Mouse (Mus musculus) urinary bladder, adult 18-20 months (tissue): Measurements from ENCODE around the gene Ercc1.

Experiments
- DNase-seq, 2 experiments: peaks; one replicate each; pipeline ENCODE4 v3.0.0; 2022; ENCODE audit warnings: low spot score in 2 of 2, mixed read lengths in 2 of 2

The Ercc1 gene

GRCm38 (mm10) chr7:19309278-19309883, 35.2 kb upstream of the Ercc1 start:
- DNase-seq, result no peak

DNA sequence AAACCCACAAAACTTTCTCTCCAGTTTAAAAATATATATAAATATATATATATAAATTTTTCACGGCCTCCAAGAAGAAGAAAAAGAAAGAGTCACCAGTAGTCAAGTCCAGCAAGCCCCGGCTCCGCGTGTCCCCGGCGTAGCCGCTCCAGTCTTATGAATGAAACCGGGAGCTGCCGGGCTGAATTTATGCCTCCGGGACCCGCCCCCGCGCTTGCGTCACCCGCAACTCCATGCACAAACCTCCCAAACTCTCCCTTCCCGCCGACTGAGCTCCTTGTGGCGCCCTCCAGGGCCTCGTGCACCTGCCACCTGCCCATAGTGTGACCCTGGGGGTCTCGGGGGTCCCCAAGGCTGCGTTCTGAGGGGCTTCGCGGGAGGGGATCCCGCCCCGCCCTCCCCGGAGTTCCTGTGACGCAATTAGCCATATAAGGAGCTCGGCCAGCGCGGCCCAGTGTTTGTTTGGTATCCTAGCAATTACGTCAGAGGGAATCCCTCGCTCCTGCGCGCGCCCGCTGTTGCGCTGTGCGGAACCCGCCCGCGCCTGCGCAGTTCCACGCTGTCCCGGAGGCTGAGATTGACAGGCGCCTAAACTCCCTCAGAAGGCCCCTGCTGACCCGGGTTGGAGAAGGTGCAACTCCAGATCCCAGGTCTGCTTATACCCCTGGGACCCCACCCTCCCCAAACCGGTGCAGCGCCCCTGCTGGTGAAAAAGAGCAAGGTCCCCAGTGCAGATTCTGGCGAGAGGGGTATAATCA, 34.5 kb upstream of the Ercc1 start, which contains the start of gene Fosb:
TSS of gene Fosb (minus strand) at position 168 of the 758 bp plus-strand sequence.
- DNase-seq, result peak; percentile 85 to 89

DNA sequence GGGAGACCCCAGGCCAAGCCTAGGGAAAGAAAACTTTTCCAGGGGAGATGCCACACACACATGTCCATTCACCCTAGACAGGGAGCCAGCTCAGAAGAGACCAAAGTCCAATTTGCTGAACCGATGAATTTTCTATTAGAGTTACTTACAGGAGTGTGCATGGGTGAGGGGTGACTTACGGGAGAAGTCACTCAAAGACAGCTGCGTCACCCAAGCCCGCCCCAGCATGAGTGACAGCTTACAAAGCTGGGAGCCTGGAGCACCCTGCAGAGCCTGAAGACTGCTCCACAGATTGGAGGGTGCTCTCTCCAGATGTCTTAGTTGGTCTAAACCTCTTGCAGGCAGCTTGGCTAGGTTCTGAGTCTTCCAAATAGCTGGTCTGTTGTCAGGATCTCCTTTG, 32.6 kb upstream of the Ercc1 start:
- no peak for DNase-seq

GRCm38 (mm10) chr7:19314033-19314432, 30.5 kb upstream of the Ercc1 start:
- no peak for DNase-seq

DNA sequence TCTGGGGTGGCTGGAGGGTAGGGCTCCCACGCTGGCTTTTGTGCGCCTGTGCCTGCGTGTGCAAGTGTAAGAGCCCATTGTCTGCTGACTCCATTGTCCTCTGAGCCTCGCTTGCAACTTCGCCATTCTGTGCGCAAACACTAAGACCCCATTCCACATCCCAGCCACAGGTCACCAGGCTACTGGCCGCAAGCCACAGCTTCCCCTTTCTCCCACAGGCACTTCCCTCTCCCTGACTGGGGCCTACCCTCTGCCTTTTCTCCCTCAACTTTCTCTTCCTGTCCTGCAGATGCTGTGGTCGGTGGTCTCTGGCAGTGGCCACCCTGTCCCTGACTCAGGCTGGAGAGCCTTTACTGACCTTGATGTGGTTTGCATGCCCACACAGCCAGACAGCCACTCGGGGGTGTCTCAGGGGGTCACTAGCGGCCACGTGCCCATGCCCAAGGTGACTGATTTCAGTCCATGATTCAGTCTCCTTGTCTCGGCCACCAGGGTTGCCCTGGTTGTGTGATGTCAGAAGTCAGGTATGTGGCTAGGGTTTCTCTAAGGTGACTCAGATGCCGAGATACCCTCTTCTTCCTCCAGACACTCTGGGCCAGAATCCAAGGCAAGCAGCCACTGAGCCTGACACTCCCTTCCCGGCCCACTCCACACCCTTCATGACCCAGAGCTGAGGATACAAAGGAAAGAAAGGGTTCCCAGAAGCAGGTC, 28.0 kb upstream of the Ercc1 start:
- peak in 1 of 2 experiments; percentile 65 for DNase-seq

- DNase-seq, result no peak
Measured at GRCm38 (mm10) chr7:19318201-19318600, 26.4 kb upstream of the Ercc1 start.

GRCm38 (mm10) chr7:19318676-19319075, 25.9 kb upstream of the Ercc1 start:
- DNase-seq, result no peak

- no peak for DNase-seq
Measured at GRCm38 (mm10) chr7:19319458-19319857, 25.1 kb upstream of the Ercc1 start.

GRCm38 (mm10) chr7:19319906-19320305, 24.7 kb upstream of the Ercc1 start:
- DNase-seq, result peak; percentile 90 to 95

GRCm38 (mm10) chr7:19320637-19321036, 23.9 kb upstream of the Ercc1 start:
- no peak for DNase-seq

DNA sequence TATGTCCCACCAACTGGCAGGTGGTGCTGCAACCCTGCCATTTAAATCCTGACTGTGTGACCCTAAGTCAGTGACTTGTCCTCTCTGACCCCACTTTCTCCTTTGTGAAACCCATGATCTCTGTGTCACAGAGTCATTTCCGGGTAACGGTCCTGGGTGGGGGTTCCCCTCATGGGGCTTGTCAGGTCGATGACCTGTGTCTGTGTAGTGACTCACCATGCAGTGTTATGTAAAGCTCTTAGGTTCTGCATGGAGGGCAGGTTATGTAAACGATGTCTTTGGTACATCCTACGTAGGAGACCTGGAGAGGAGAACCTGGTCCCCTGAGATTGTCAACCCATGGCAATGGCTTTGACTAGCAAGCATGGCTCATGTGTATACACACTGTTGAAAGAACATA, 23.1 kb upstream of the Ercc1 start:
- DNase-seq, result no peak

- DNase-seq, result peak in 1 of 2 experiments; percentile 81
Measured at GRCm38 (mm10) chr7:19322489-19322888, 22.1 kb upstream of the Ercc1 start.

DNA sequence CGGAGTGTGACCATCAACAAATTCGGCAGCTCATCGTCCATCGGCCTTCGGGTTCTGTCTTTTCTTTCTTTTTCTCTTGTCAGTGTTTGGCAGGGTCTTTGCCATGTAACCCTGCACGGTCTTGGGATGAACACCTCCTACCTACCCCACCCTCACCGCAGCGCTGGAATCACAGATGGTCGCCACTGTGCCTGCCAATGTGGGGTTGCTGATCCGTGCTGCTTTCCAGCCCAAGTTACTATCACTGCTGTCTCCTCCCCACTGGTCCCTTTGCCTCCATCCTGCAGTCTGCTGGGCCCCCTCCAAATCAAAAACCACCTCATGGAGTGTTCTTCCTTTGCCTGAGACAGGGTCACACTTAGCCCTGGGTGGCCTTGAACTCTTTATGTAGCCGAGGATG, 20.4 kb upstream of the Ercc1 start:
- DNase-seq, result no peak

DNA sequence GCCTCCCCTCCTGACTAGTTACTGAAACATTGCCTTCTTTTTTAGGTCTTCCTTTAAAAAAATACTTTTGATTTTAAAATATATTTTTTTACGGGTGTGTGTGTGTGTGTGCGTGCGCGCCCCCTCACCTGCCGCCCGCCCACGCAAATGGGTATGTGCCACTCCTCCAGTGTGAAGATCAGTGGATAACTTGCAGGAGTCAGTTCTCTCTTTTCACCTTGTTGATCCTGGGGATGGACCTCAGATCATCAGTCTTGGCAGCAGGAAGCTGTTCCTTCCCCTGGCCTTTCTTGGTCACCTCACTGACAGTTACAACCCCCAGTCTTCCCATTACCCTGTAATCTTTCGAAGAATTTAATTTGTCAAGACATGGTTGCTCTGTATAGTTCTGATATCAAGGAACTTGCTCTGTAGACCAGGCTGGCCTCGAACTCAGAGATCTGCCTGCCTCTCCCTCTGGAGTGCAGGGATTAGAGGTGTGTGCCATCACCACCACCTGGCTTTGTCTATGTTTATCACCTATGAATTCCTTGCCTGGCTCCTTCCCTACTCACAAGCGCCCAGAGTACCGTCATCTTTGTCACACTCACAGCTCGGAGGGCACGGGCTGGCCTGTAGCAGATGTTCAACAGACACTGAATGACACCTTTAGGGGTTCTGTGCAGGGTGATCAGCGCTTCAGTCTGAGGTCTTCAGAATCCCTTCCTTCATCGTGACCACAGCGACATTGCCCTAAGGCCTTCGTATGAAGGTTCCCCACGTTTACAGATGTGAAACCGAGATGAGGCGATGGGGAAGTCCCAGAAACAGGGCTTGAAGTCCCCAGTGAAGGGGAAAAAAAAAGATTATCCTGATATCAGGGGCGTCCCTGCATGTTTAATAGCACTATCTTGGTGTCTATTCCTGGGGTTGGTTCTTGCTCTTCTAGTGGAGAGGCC, 19.0 kb upstream of the Ercc1 start:
- DNase-seq, result no peak

- peak; percentile 71 to 76 for DNase-seq
Measured at GRCm38 (mm10) chr7:19326359-19326758, 18.2 kb upstream of the Ercc1 start.

DNA sequence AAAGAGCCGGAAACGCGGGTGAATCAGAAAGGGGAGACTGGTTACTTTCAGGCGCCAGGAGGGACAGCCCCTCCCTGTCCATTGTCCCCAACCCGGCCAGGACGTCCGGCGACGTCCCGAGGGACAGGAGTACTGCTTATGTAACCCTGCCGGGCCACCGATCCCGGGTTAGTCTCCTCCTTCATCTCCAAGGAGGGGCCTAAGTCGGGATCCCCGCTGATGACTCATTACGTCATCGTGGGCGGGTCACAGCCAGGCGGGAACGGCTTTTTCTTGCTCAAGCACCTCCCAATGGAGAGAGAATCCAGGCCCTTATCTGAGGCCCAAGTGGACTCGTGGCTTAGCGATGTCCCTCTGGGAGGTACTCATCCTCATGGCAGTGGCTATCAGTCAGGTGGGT, 17.4 kb upstream of the Ercc1 start:
- peak; percentile 67 to 87 for DNase-seq

DNA sequence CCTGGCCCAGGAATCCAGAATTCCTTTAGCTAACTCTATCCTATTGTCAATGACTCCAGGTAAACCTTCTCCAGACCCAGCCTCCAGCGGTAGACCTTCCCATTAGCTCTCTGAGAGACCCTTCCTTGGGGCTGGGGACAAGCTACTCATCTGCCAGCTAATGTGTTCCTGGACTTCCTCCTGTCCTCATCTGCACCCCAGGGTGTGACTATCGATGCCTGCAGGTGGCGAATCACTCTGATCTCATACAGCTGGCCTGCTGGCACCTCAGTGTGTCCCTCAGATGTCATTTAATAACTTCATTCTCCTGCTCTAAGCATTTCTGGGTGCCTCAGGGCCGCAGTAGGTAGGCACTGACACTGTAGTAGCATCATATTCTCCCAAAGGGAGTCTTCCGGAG, 16.8 kb upstream of the Ercc1 start:
- no peak for DNase-seq

DNA sequence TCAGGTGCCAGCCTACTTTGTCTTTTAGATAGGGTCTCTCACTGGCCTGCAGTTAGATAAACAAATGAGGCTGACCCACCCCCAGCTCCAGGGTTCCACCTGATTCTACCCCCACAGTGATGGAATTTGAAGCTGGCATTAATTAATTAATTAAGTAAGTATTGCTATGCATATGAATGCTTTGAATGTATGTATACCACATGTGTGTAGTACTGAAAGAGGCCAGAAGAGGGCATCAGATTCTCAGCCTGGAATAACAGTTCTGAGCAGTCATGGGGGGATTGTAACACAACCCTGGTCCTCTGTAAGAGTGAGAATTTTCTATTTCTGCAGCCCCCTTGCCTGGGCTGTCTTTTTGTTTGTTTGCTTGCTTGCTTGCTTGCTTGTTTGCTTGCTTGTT, 16.2 kb upstream of the Ercc1 start:
- DNase-seq, result no peak

- DNase-seq, result no peak
Measured at GRCm38 (mm10) chr7:19331910-19332309, 12.7 kb upstream of the Ercc1 start.

DNA sequence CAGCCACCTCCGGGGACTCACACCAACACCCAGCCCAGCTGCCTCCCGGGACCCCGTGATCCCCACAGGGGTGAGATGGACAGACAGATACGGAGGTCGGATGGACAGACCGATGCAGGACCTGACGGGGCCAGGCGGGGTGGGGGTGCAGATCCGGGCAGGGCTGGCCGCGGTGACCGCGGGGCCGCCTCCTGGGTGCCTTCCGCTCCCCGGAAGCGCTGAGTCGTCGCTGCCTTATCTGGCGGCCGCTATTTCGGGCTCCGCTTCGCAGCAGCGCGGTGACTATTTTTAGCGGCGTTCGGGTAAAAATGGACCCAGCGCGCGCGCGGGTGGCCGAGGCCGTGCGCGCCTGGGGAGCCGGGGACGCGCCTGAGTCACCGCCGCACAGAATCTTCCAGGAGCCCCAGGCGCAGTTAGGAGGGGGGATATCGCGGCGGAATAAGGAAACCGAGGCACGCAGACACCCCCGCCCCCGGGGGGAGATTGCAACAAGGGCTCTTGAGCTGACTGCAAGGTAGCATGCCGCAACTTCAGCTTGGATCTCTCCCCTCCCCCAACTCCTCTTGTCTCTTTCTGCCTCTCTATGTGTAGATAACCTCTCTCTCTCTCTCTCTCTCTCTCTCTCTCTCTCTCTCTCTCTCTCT, 11.7 kb upstream of the Ercc1 start:
- peak; percentile 61 to 62 for DNase-seq

GRCm38 (mm10) chr7:19335583-19335982, 9.0 kb upstream of the Ercc1 start:
- DNase-seq, result no peak
